Mouse (Mus musculus): ENCODE measurements around the gene Tmem8b. TPM values are rescaled to one million over a fixed set of nuclear protein-coding genes. Genes with fewer than 3 reads are reported as not detected.

The Tmem8b gene
- polyA plus RNA-seq, 1 experiment from 2014 or later: 2.0 TPM

GRCm38 (mm10) chr4:43672070-43672469, 3.3 kb downstream of the Tmem8b start:
- Histone ChIP-seq H3K4me1 (replicated peaks; ENCODE audit: control insufficient read depth, insufficient read depth) (0 out of 2 replicates have a peak, but pooled peaks cover 4% of the 10 kb centered on the region), H3K4me2 (replicated peaks; ENCODE audit: low read depth) (no peak overlapping the region), H3K27ac (replicated peaks) (no peak overlapping the region), H3K9ac (ENCODE audit: low read length) (no peak overlapping the region), H3K4me3 (ENCODE audit: low read depth, low read length) (no peak overlapping the region), H3K36me3 (ENCODE audit: control insufficient read depth, insufficient read depth, low read length) (no peaks in the 10 kb centered on the region; the same call in 1 of the 2 replicates), H3K9me3 (ENCODE audit: control insufficient read depth, low read length) (no peaks in the 10 kb centered on the region), H3K27me3 (ENCODE audit: control insufficient read depth, insufficient read depth, low read length) (no peaks in the 10 kb centered on the region)
- 15% methylated on average over 2 of the region's 2 CpGs for WGBS
- TF ChIP-seq EP300 (optimal IDR thresholded peaks at IDR 0.05): no peak
- TF ChIP-seq CTCF (IDR thresholded peaks at IDR 0.05; ENCODE audit: low read depth): peak; percentile 89
- ATAC-seq (ENCODE audit: low FRiP score, low TSS enrichment) (0 out of 2 replicates have a peak, but pooled peaks have one; percentile 11), DNase-seq (ENCODE audit: low spot score) (peak; percentile 89)

GRCm38 (mm10) chr4:43673703-43674102, 4.9 kb downstream of the Tmem8b start:
- TF ChIP-seq EP300 (optimal IDR thresholded peaks at IDR 0.05) (no peak), CTCF (IDR thresholded peaks at IDR 0.05; ENCODE audit: low read depth) (no peak)
- H3K4me1 ChIP-seq (replicated peaks; ENCODE audit: control insufficient read depth, insufficient read depth): 0 out of 2 replicates have a peak, but pooled peaks cover 4% of the 10 kb centered on the region
- no peaks in the 10 kb centered on the region; the same call in 1 of the 2 replicates for H3K36me3 ChIP-seq (ENCODE audit: control insufficient read depth, insufficient read depth, low read length)
- DNase-seq (ENCODE audit: low spot score): no peak
- no peak for ATAC-seq (ENCODE audit: low FRiP score, low TSS enrichment)
- no peak overlapping the region for H3K4me3 ChIP-seq (ENCODE audit: low read depth, low read length)
- 71% methylated on average over 8 of the region's 8 CpGs for WGBS
- no peaks in the 10 kb centered on the region for H3K9me3 ChIP-seq (ENCODE audit: control insufficient read depth, low read length)
- no peak overlapping the region for H3K9ac ChIP-seq (ENCODE audit: low read length)
- no peak overlapping the region for H3K4me2 ChIP-seq (replicated peaks; ENCODE audit: low read depth)
- H3K27me3 ChIP-seq (ENCODE audit: control insufficient read depth, insufficient read depth, low read length): no peaks in the 10 kb centered on the region
- no peak overlapping the region for H3K27ac ChIP-seq (replicated peaks)

- Histone ChIP-seq H3K4me2 (replicated peaks; ENCODE audit: low read depth) (no peak overlapping the region), H3K36me3 (ENCODE audit: control insufficient read depth, insufficient read depth, low read length) (no peaks in the 10 kb centered on the region; the same call in 1 of the 2 replicates), H3K27ac (replicated peaks) (no peak overlapping the region), H3K9me3 (ENCODE audit: control insufficient read depth, low read length) (no peaks in the 10 kb centered on the region), H3K27me3 (ENCODE audit: control insufficient read depth, insufficient read depth, low read length) (no peaks in the 10 kb centered on the region), H3K4me3 (ENCODE audit: low read depth, low read length) (no peak overlapping the region), H3K4me1 (replicated peaks; ENCODE audit: control insufficient read depth, insufficient read depth) (no peaks in the 10 kb centered on the region), H3K9ac (ENCODE audit: low read length) (no peak overlapping the region)
- 70% methylated on average over 5 of the region's 5 CpGs for WGBS
- ATAC-seq (ENCODE audit: low FRiP score, low TSS enrichment) (no peak), DNase-seq (ENCODE audit: low spot score) (no peak)
- no peak for TF ChIP-seq CTCF (IDR thresholded peaks at IDR 0.05; ENCODE audit: low read depth)
- no peak for TF ChIP-seq EP300 (optimal IDR thresholded peaks at IDR 0.05)
Observed at GRCm38 (mm10) chr4:43674974-43675373, 6.2 kb downstream of the Tmem8b start.

GRCm38 (mm10) chr4:43675608-43676007, 6.8 kb downstream of the Tmem8b start:
- 48% methylated on average over 4 of the region's 4 CpGs for WGBS
- Histone ChIP-seq H3K4me1 (replicated peaks; ENCODE audit: control insufficient read depth, insufficient read depth) (no peaks in the 10 kb centered on the region), H3K9me3 (ENCODE audit: control insufficient read depth, low read length) (no peaks in the 10 kb centered on the region), H3K27me3 (ENCODE audit: control insufficient read depth, insufficient read depth, low read length) (no peaks in the 10 kb centered on the region), H3K36me3 (ENCODE audit: control insufficient read depth, insufficient read depth, low read length) (no peaks in the 10 kb centered on the region; the same call in 1 of the 2 replicates), H3K4me2 (replicated peaks; ENCODE audit: low read depth) (no peak overlapping the region), H3K27ac (replicated peaks) (no peak overlapping the region), H3K4me3 (ENCODE audit: low read depth, low read length) (no peak overlapping the region), H3K9ac (ENCODE audit: low read length) (no peak overlapping the region)
- no peak for TF ChIP-seq CTCF (IDR thresholded peaks at IDR 0.05; ENCODE audit: low read depth)
- no peak for TF ChIP-seq EP300 (optimal IDR thresholded peaks at IDR 0.05)
- DNase-seq (ENCODE audit: low spot score) (no peak), ATAC-seq (ENCODE audit: low FRiP score, low TSS enrichment) (peak; percentile 27; the same call in 1 of the 2 replicates)

GRCm38 (mm10) chr4:43678541-43678940, 9.8 kb downstream of the Tmem8b start:
- WGBS: 91% methylated on average over 6 of the region's 6 CpGs
- no peaks in the 10 kb centered on the region for H3K27me3 ChIP-seq (ENCODE audit: control insufficient read depth, insufficient read depth, low read length)
- ATAC-seq (ENCODE audit: low FRiP score, low TSS enrichment) (no peak), DNase-seq (ENCODE audit: low spot score) (no peak)
- no peaks in the 10 kb centered on the region for H3K4me1 ChIP-seq (replicated peaks; ENCODE audit: control insufficient read depth, insufficient read depth)
- H3K36me3 ChIP-seq (ENCODE audit: control insufficient read depth, insufficient read depth, low read length): peaks cover 3% of the 10 kb centered on the region; the same call in 1 of the 2 replicates
- H3K9ac ChIP-seq (ENCODE audit: low read length): no peak overlapping the region
- H3K4me3 ChIP-seq (ENCODE audit: low read depth, low read length): no peak overlapping the region
- no peak for TF ChIP-seq EP300 (optimal IDR thresholded peaks at IDR 0.05)
- no peak overlapping the region for H3K4me2 ChIP-seq (replicated peaks; ENCODE audit: low read depth)
- no peak overlapping the region for H3K27ac ChIP-seq (replicated peaks)
- no peaks in the 10 kb centered on the region for H3K9me3 ChIP-seq (ENCODE audit: control insufficient read depth, low read length)

GRCm38 (mm10) chr4:43679416-43680043, 10.8 kb downstream of the Tmem8b start:
- Histone ChIP-seq H3K36me3 (ENCODE audit: control insufficient read depth, insufficient read depth, low read length) (peaks cover 3% of the 10 kb centered on the region; the same call in 1 of the 2 replicates), H3K9ac (ENCODE audit: low read length) (no peak overlapping the region), H3K4me2 (replicated peaks; ENCODE audit: low read depth) (no peak overlapping the region), H3K27ac (replicated peaks) (no peak overlapping the region), H3K9me3 (ENCODE audit: control insufficient read depth, low read length) (no peaks in the 10 kb centered on the region), H3K4me1 (replicated peaks; ENCODE audit: control insufficient read depth, insufficient read depth) (no peaks in the 10 kb centered on the region), H3K4me3 (ENCODE audit: low read depth, low read length) (no peak overlapping the region), H3K27me3 (ENCODE audit: control insufficient read depth, insufficient read depth, low read length) (no peaks in the 10 kb centered on the region)
- DNase-seq (ENCODE audit: low spot score): no peak
- TF ChIP-seq CTCF (IDR thresholded peaks at IDR 0.05; ENCODE audit: low read depth) (no peak), EP300 (optimal IDR thresholded peaks at IDR 0.05) (no peak)
- ATAC-seq (ENCODE audit: low FRiP score, low TSS enrichment): no peak
- 79% methylated on average over 7 of the region's 7 CpGs for WGBS

All from stomach, postnatal 0 days (tissue).